Mouse (Mus musculus) MEL (cell line): ENCODE measurements around the gene Gcm1. TPM values are rescaled to one million over a fixed set of nuclear protein-coding genes. Genes with fewer than 3 reads are reported as not detected.

Source experiments
- DNase-seq: peaks from one replicate; pipeline ENCODE4 v3.0.0; 2011; ENCODE audit warnings: low read depth, low spot score
- H3K27ac ChIP-seq: 2 replicates; pipeline ENCODE4 v1.5.1; 2012; ENCODE audit warnings: low read depth, mild to moderate bottlenecking, control low read depth, low read length, moderate library complexity; ENCODE audit not compliant: control insufficient read depth
- H3K27me3 ChIP-seq, 2 experiments: fragments of 150-350 bp in 1 of 2; sonication (generic) in 1 of 2; 2 replicates each; pipeline ENCODE4 v1.6.1; 2012; ENCODE audit warnings: low read length in 2 of 2, mild to moderate bottlenecking in 2 of 2, improper control_type of control experiment in 1 of 2, moderate library complexity in 1 of 2; ENCODE audit not compliant: insufficient read depth in 2 of 2, control insufficient read depth in 1 of 2
- H3K36me3 ChIP-seq, 2 experiments: 2 replicates each; pipeline ENCODE4 v1.6.1; 2012 to 2014; ENCODE audit warnings: low read length in 2 of 2, improper control_type of control experiment in 1 of 2, inconsistent platforms in 1 of 2, mild to moderate bottlenecking in 1 of 2; ENCODE audit not compliant: insufficient read depth in 2 of 2, control insufficient read depth in 1 of 2
- H3K4me1 ChIP-seq, 2 experiments: fragments of 150-350 bp in 1 of 2; sonication (generic) in 1 of 2; 2 replicates each; pipeline ENCODE4 v1.6.1; 2012; ENCODE audit warnings: low read length in 2 of 2, improper control_type of control experiment in 1 of 2, mild to moderate bottlenecking in 1 of 2; ENCODE audit not compliant: insufficient read depth in 2 of 2, control insufficient read depth in 1 of 2
- H3K4me3 ChIP-seq, 2 experiments: fragments of 150-350 bp in 1 of 2; sonication (generic) in 1 of 2; 2 replicates each; pipeline ENCODE4 v1.5.1; 2012; ENCODE audit warnings: low read depth in 2 of 2, low read length in 2 of 2, mild to moderate bottlenecking in 2 of 2, moderate library complexity in 2 of 2, control low read depth in 1 of 2, improper control_type of control experiment in 1 of 2; ENCODE audit not compliant: control insufficient read depth in 1 of 2, insufficient read depth in 1 of 2
- H3K79me2 ChIP-seq: 2 replicates; pipeline ENCODE4 v1.6.1; 2012; ENCODE audit warnings: mild to moderate bottlenecking, low read length, moderate library complexity; ENCODE audit not compliant: control insufficient read depth, poor library complexity, insufficient read depth
- H3K9ac ChIP-seq: 2 replicates; pipeline ENCODE4 v1.6.1; 2012; ENCODE audit warnings: low read depth, mild to moderate bottlenecking, control low read depth, low read length, moderate library complexity; ENCODE audit not compliant: control insufficient read depth, poor library complexity, severe bottlenecking
- H3K9me3 ChIP-seq: fragments of 150-350 bp; sonication (generic); replicated peaks from 2 replicates; pipeline ENCODE4 v1.6.1; 2012; ENCODE audit warnings: mild to moderate bottlenecking, low read length, improper control_type of control experiment, moderate library complexity; ENCODE audit not compliant: insufficient read depth
- CHD1 ChIP-seq: IDR thresholded peaks from 2 replicates; pipeline ENCODE4 v1.6.1; 2012; ENCODE audit warnings: low read depth, mild to moderate bottlenecking, inconsistent platforms, low read length, improper control_type of control experiment
- ELF1 ChIP-seq: IDR thresholded peaks from 2 replicates; pipeline ENCODE4 v1.6.1; 2014; ENCODE audit warnings: low read depth, mild to moderate bottlenecking, inconsistent platforms, low read length, improper control_type of control experiment, moderate library complexity
- EP300 ChIP-seq, 2 experiments: IDR thresholded peaks; 2 replicates each; pipeline ENCODE4 v1.6.1; 2011; ENCODE audit warnings: improper control_type of control experiment in 2 of 2, low read length in 2 of 2, low read depth in 1 of 2, mild to moderate bottlenecking in 1 of 2
- ETS1 ChIP-seq: IDR thresholded peaks from 2 replicates; pipeline ENCODE4 v1.6.1; 2012; ENCODE audit warnings: low read depth, mild to moderate bottlenecking, inconsistent platforms, low read length, improper control_type of control experiment, moderate library complexity
- GABPA ChIP-seq: IDR thresholded peaks from 2 replicates; pipeline ENCODE4 v1.6.1; 2012; ENCODE audit warnings: low read depth, mild to moderate bottlenecking, inconsistent platforms, low read length, improper control_type of control experiment, moderate library complexity
- GATA1 ChIP-seq: IDR thresholded peaks from 2 replicates; pipeline ENCODE4 v1.6.1; 2011; ENCODE audit warnings: low read depth, low read length, improper control_type of control experiment
- MAFK ChIP-seq: IDR thresholded peaks from 2 replicates; pipeline ENCODE4 v1.6.1; 2011; ENCODE audit warnings: low read depth, mild to moderate bottlenecking, low read length, improper control_type of control experiment, borderline replicate concordance
- MYC ChIP-seq: IDR thresholded peaks from 2 replicates; pipeline ENCODE4 v1.6.1; 2011; ENCODE audit warnings: low read depth, mild to moderate bottlenecking, low read length, improper control_type of control experiment, moderate library complexity
- NRF1 ChIP-seq: IDR thresholded peaks from 2 replicates; pipeline ENCODE4 v1.6.1; 2014; ENCODE audit warnings: low read depth, mild to moderate bottlenecking, inconsistent platforms, low read length, improper control_type of control experiment, moderate library complexity; ENCODE audit not compliant: poor library complexity, insufficient read depth, severe bottlenecking
- POLR2AphosphoS2 ChIP-seq: IDR thresholded peaks from 2 replicates; pipeline ENCODE4 v1.6.1; 2011; ENCODE audit warnings: low read length, improper control_type of control experiment
- POLR2AphosphoS5 ChIP-seq: IDR thresholded peaks from 2 replicates; pipeline ENCODE4 v1.6.1; 2012; ENCODE audit warnings: low read depth, borderline replicate concordance, mild to moderate bottlenecking, inconsistent platforms, low read length, moderate library complexity, mixed read lengths
- TAL1 ChIP-seq: IDR thresholded peaks from 2 replicates; pipeline ENCODE4 v1.6.1; 2012; ENCODE audit warnings: mild to moderate bottlenecking, inconsistent platforms, low read length, moderate library complexity, mixed read lengths
- UBTF ChIP-seq: IDR thresholded peaks from 2 replicates; pipeline ENCODE4 v1.6.1; 2012; ENCODE audit warnings: low read depth, mild to moderate bottlenecking, inconsistent platforms, low read length, improper control_type of control experiment, moderate library complexity, borderline replicate concordance; ENCODE audit not compliant: insufficient read depth
- ZKSCAN1 ChIP-seq: IDR thresholded peaks from 2 replicates; pipeline ENCODE4 v1.6.1; 2012; ENCODE audit warnings: low read depth, mild to moderate bottlenecking, inconsistent platforms, low read length, improper control_type of control experiment, moderate library complexity
- ZMIZ1 ChIP-seq: IDR thresholded peaks from 2 replicates; pipeline ENCODE4 v1.6.1; 2012; ENCODE audit warnings: low read depth, mild to moderate bottlenecking, inconsistent platforms, low read length, improper control_type of control experiment, moderate library complexity
- ZNF384 ChIP-seq: IDR thresholded peaks from 2 replicates; pipeline ENCODE4 v1.6.1; 2012; ENCODE audit warnings: low read depth, mild to moderate bottlenecking, inconsistent platforms, low read length, improper control_type of control experiment
- polyA plus RNA-seq, 2 experiments: library from polyadenylated mRNA; stranded (reverse) in 1 of 2; unstranded in 1 of 2; fragments of >175 nt in 1 of 2; fragments of >200 nt in 1 of 2; gene quantifications; 2 replicates each; pipeline versions ENCODE4 v1.2.1 to v1.2.4; 2012; ENCODE audit warnings: low replicate concordance in 2 of 2, low read depth in 1 of 2; ENCODE audit not compliant: insufficient read length in 2 of 2, insufficient read depth in 1 of 2, missing spikeins in 1 of 2
- total RNA-seq: library from RNA; depleted of rRNA; stranded (reverse); fragments of 300-350 nt; gene quantifications from 2 replicates; pipeline ENCODE4 v1.2.3, GENCODE M21; 2012

The Gcm1 gene
- total and polyA plus RNA-seq, 3 experiments: not detected

GRCm38 (mm10) chr9:78070496-78070895, 18.8 kb downstream of the Gcm1 start:
- peaks cover 0 to 1% of the 10 kb centered on the region in 2 experiments; a peak in 1 of 4 replicates for H3K27me3 ChIP-seq
- no peaks in the 10 kb centered on the region for H3K79me2 ChIP-seq
- no peak overlapping the region for H3K9ac ChIP-seq
- H3K27ac ChIP-seq: no peak overlapping the region
- no peak for TF ChIP-seq ZNF384
- no peaks in the 10 kb centered on the region for H3K9me3 ChIP-seq
- no peak for DNase-seq
- peaks cover 0 to 3% of the 10 kb centered on the region in 2 experiments; a peak in 2 of 4 replicates for H3K36me3 ChIP-seq
- no peak overlapping the region for H3K4me3 ChIP-seq
- peaks cover 0 to 5% of the 10 kb centered on the region in 2 experiments; a peak in 2 of 4 replicates for H3K4me1 ChIP-seq

GRCm38 (mm10) chr9:78071626-78072025, 19.9 kb downstream of the Gcm1 start:
- Histone ChIP-seq H3K36me3 (peaks cover 0 to 3% of the 10 kb centered on the region in 2 experiments; a peak in 2 of 4 replicates), H3K4me1 (peaks cover 0 to 5% of the 10 kb centered on the region in 2 experiments; a peak in 2 of 4 replicates), H3K9me3 (no peaks in the 10 kb centered on the region), H3K79me2 (no peaks in the 10 kb centered on the region), H3K9ac (no peak overlapping the region), H3K4me3 (no peak overlapping the region), H3K27ac (no peak overlapping the region), H3K27me3 (no peaks in the 10 kb centered on the region; a peak in 1 of 4 replicates)
- TF ChIP-seq MYC (no peak), TAL1 (no peak), MAFK (no peak), ZKSCAN1 (no peak), GATA1 (no peak), CHD1 (no peak), UBTF (no peak), ELF1 (no peak), ZNF384 (no peak), NRF1 (no peak), GABPA (no peak), POLR2AphosphoS5 (no peak), EP300 (IDR thresholded peaks at IDR 0.05; ENCODE audit: low read depth in 1 of 2, low read length in 2 of 2) (no peak), ZMIZ1 (no peak), POLR2AphosphoS2 (no peak), ETS1 (no peak)
- no peak for DNase-seq
